Mouse (Mus musculus): Measurements from ENCODE around the gene Hectd4. TPM values are rescaled to one million over a fixed set of nuclear protein-coding genes. Genes with fewer than 3 reads are reported as not detected.
A peak's percentile ranks its signal among the peaks of the same experiment; 100 is the strongest.

The Hectd4 gene
- polyA plus RNA-seq, 1 experiment from 2014 or later = 2.0 TPM

DNA sequence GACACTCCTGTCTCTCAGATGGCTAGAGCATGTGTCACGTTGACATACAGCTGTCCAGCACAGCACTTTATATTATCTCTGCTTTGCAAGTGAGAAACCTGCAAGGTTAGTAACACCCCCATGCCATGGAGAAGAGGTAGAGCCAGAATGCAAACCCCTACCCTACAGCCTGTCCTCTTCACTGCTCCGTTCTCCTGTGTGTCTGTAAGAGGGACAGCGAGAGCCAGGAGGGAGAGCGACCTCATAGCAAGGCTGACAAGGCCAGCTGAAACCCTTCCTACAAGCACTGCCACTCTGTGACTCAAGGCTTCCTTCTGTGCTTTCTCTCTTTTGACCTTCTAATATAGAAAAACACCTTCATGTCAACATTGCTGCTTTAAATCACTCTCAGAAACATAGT lies 60.4 kb downstream of the Hectd4 start:
- H3K27ac ChIP-seq = no peak overlapping the region
- no peaks in the 10 kb centered on the region for H3K9me3 ChIP-seq (replicated peaks; ENCODE audit: low read length)
- peaks cover 25% of the 10 kb centered on the region for H3K36me3 ChIP-seq (ENCODE audit: insufficient read depth, low read length)
- H3K4me1 ChIP-seq (replicated peaks; ENCODE audit: insufficient read depth, low read length) = no peaks in the 10 kb centered on the region
- no peak overlapping the region for H3K4me3 ChIP-seq (replicated peaks; ENCODE audit: low read depth, low read length)
- WGBS = 74% methylated on average over 4 of the region's 4 CpGs
- H3K4me2 ChIP-seq (ENCODE audit: low read length) = no peak overlapping the region
- no peaks in the 10 kb centered on the region for H3K27me3 ChIP-seq (ENCODE audit: insufficient read depth, low read length)
- H3K9ac ChIP-seq (ENCODE audit: low read depth, low read length) = no peak overlapping the region
- DNase-seq (ENCODE audit: low spot score) = no peak
- no peak for TF ChIP-seq CTCF (IDR thresholded peaks at IDR 0.05; ENCODE audit: low read depth)
- ATAC-seq (replicated peaks; ENCODE audit: low FRiP score, low read depth) = no peak

DNA sequence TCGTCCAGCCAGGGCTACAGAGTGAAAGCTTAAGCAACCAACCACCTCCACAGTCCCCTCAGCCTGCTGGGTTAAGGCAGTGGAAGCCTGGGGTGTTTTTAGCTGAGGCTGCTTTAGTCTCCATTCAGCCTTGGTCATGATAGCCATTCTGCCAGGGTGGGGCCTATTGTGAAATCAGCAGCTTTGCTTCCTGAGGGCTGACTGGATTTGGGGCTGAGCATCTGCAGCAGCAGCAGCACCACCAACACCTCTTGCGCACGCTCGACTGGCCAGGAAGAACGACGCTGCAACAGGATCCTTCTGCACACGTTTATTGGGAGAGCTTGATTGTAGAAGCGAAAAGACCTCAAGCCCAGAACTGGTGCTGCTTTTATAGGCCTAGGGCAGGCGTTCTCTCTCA lies 63.0 kb downstream of the Hectd4 start:
- Histone ChIP-seq H3K36me3 (ENCODE audit: insufficient read depth, low read length) (peaks cover 35% of the 10 kb centered on the region), H3K27me3 (ENCODE audit: insufficient read depth, low read length) (no peaks in the 10 kb centered on the region), H3K4me3 (replicated peaks; ENCODE audit: low read depth, low read length) (no peak overlapping the region), H3K9me3 (replicated peaks; ENCODE audit: low read length) (no peaks in the 10 kb centered on the region), H3K9ac (ENCODE audit: low read depth, low read length) (no peak overlapping the region), H3K4me2 (ENCODE audit: low read length) (no peak overlapping the region), H3K27ac (no peak overlapping the region), H3K4me1 (replicated peaks; ENCODE audit: insufficient read depth, low read length) (no peaks in the 10 kb centered on the region)
- 73% methylated on average over 9 of the region's 9 CpGs for WGBS
- TF ChIP-seq CTCF (IDR thresholded peaks at IDR 0.05; ENCODE audit: low read depth) = no peak
- DNase-seq (ENCODE audit: low spot score) (no peak), ATAC-seq (replicated peaks; ENCODE audit: low FRiP score, low read depth) (no peak)

- Histone ChIP-seq H3K36me3 (ENCODE audit: insufficient read depth, low read length) (peaks cover 28% of the 10 kb centered on the region), H3K4me3 (replicated peaks; ENCODE audit: low read depth, low read length) (no peak overlapping the region), H3K27ac (no peak overlapping the region), H3K27me3 (ENCODE audit: insufficient read depth, low read length) (no peaks in the 10 kb centered on the region), H3K4me2 (ENCODE audit: low read length) (no peak overlapping the region), H3K9ac (ENCODE audit: low read depth, low read length) (no peak overlapping the region), H3K4me1 (replicated peaks; ENCODE audit: insufficient read depth, low read length) (no peaks in the 10 kb centered on the region), H3K9me3 (replicated peaks; ENCODE audit: low read length) (no peaks in the 10 kb centered on the region)
- 63% methylated on average over 5 of the region's 5 CpGs for WGBS
- no peak for DNase-seq (ENCODE audit: low spot score)
- peak; percentile 71 for ATAC-seq (replicated peaks; ENCODE audit: low FRiP score, low read depth)
- no peak for TF ChIP-seq CTCF (IDR thresholded peaks at IDR 0.05; ENCODE audit: low read depth)
Measured at GRCm38 (mm10) chr5:121284816-121285215, 64.8 kb downstream of the Hectd4 start.

DNA sequence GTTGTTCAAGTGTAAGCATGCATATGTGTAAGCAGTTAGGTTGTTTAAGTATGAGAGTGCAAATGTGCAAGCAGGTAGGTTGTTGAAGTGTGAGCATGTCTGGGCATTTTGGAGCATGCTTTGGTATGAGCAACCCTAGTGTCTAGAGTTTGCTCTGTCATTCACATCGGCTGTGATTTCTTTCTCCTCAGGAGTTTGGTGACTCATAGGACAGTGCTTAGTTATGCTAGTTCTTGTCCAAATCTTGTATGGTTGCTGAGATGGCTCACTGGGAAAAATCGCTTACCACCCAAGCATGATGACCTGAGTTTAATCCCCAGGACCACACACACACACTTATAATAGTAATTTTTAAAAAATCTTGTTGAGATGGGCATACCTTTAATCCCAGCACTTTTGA lies 67.2 kb downstream of the Hectd4 start:
- DNase-seq (ENCODE audit: low spot score) = no peak
- Histone ChIP-seq H3K27ac (no peak overlapping the region), H3K4me3 (replicated peaks; ENCODE audit: low read depth, low read length) (no peak overlapping the region), H3K36me3 (ENCODE audit: insufficient read depth, low read length) (peaks cover 39% of the 10 kb centered on the region; the same call in 1 of the 2 replicates), H3K4me2 (ENCODE audit: low read length) (no peak overlapping the region), H3K27me3 (ENCODE audit: insufficient read depth, low read length) (no peaks in the 10 kb centered on the region), H3K9ac (ENCODE audit: low read depth, low read length) (no peak overlapping the region), H3K9me3 (replicated peaks; ENCODE audit: low read length) (no peaks in the 10 kb centered on the region), H3K4me1 (replicated peaks; ENCODE audit: insufficient read depth, low read length) (no peaks in the 10 kb centered on the region)
- WGBS = 92% methylated on average over 2 of the region's 2 CpGs
- no peak for TF ChIP-seq CTCF (IDR thresholded peaks at IDR 0.05; ENCODE audit: low read depth)
- no peak for ATAC-seq (replicated peaks; ENCODE audit: low FRiP score, low read depth)

GRCm38 (mm10) chr5:121290289-121290688 lies 70.3 kb downstream of the Hectd4 start:
- TF ChIP-seq CTCF (IDR thresholded peaks at IDR 0.05; ENCODE audit: low read depth) = no peak
- Histone ChIP-seq H3K4me2 (ENCODE audit: low read length) (no peak overlapping the region), H3K4me1 (replicated peaks; ENCODE audit: insufficient read depth, low read length) (no peaks in the 10 kb centered on the region), H3K27me3 (ENCODE audit: insufficient read depth, low read length) (no peaks in the 10 kb centered on the region), H3K27ac (no peak overlapping the region), H3K9me3 (replicated peaks; ENCODE audit: low read length) (no peaks in the 10 kb centered on the region), H3K36me3 (ENCODE audit: insufficient read depth, low read length) (peaks cover 46% of the 10 kb centered on the region), H3K9ac (ENCODE audit: low read depth, low read length) (no peak overlapping the region), H3K4me3 (replicated peaks; ENCODE audit: low read depth, low read length) (no peak overlapping the region)
- WGBS = 91% methylated on average over 3 of the region's 3 CpGs
- ATAC-seq (replicated peaks; ENCODE audit: low FRiP score, low read depth) (no peak), DNase-seq (ENCODE audit: low spot score) (no peak)

GRCm38 (mm10) chr5:121292309-121293165 lies 72.5 kb downstream of the Hectd4 start:
- 78% methylated on average over 16 of the region's 16 CpGs for WGBS
- no peak for TF ChIP-seq CTCF (IDR thresholded peaks at IDR 0.05; ENCODE audit: low read depth)
- Histone ChIP-seq H3K36me3 (ENCODE audit: insufficient read depth, low read length) (peaks cover 51% of the 10 kb centered on the region), H3K9ac (ENCODE audit: low read depth, low read length) (no peak overlapping the region), H3K9me3 (replicated peaks; ENCODE audit: low read length) (no peaks in the 10 kb centered on the region), H3K4me1 (replicated peaks; ENCODE audit: insufficient read depth, low read length) (no peaks in the 10 kb centered on the region), H3K27ac (no peak overlapping the region), H3K27me3 (ENCODE audit: insufficient read depth, low read length) (no peaks in the 10 kb centered on the region), H3K4me2 (ENCODE audit: low read length) (no peak overlapping the region), H3K4me3 (replicated peaks; ENCODE audit: low read depth, low read length) (no peak overlapping the region)
- DNase-seq (ENCODE audit: low spot score) = peak; percentile 16
- ATAC-seq (replicated peaks; ENCODE audit: low FRiP score, low read depth) = no peak
